Mouse (Mus musculus) heart, postnatal 0 days (tissue): ENCODE measurements around the gene Pax5. TPM values are rescaled to one million over a fixed set of nuclear protein-coding genes. Genes with fewer than 3 reads are reported as not detected.

ENCODE experiments used
- ATAC-seq: fragments of 200-750 bp; cut with Nextera tagmentation; 2 replicates; pipeline ENCODE4 v1.8.0; 2017; ENCODE audit warnings: low read depth, moderate number of reproducible peaks, moderate library complexity; ENCODE audit not compliant: insufficient read depth
- DNase-seq: peaks from one replicate; pipeline ENCODE4 v3.0.0-alpha.2; 2016; ENCODE audit warnings: low spot score
- H3K27ac ChIP-seq: fragments of 300-500 bp; sonication (generic); 2 replicates; pipeline ENCODE4 v1.5.1; 2014; ENCODE audit warnings: low read depth, mild to moderate bottlenecking
- H3K27me3 ChIP-seq: fragments of 300-500 bp; sonication (generic); 2 replicates; pipeline ENCODE4 v1.6.1; 2014; ENCODE audit warnings: low read length, mixed read lengths; ENCODE audit not compliant: control insufficient read depth, insufficient read depth
- H3K36me3 ChIP-seq: fragments of 300-500 bp; sonication (generic); replicated peaks from 2 replicates; pipeline ENCODE4 v1.6.1; 2014; ENCODE audit warnings: low read length, mixed read lengths; ENCODE audit not compliant: control insufficient read depth, insufficient read depth
- H3K4me1 ChIP-seq: fragments of 300-500 bp; sonication (generic); 2 replicates; pipeline ENCODE4 v1.6.1; 2014; ENCODE audit warnings: antibody characterized with exemption; ENCODE audit not compliant: control insufficient read depth, insufficient read depth
- H3K4me2 ChIP-seq: fragments of 300-500 bp; sonication (generic); 2 replicates; pipeline ENCODE4 v1.6.1; 2014; ENCODE audit warnings: low read depth, mild to moderate bottlenecking, low read length, moderate library complexity
- H3K4me3 ChIP-seq: fragments of 300-500 bp; sonication (generic); 2 replicates; pipeline ENCODE4 v1.5.1; 2014; ENCODE audit warnings: low read depth, low read length
- H3K9ac ChIP-seq: fragments of 300-500 bp; sonication (generic); replicated peaks from 2 replicates; pipeline ENCODE4 v1.6.1; 2014; ENCODE audit warnings: low read depth, low read length, mixed read lengths
- H3K9me3 ChIP-seq: fragments of 300-500 bp; sonication (generic); replicated peaks from 2 replicates; pipeline ENCODE4 v1.6.1; 2016; ENCODE audit warnings: low read length; ENCODE audit not compliant: control insufficient read depth
- CTCF ChIP-seq: IDR thresholded peaks from 2 replicates; pipeline ENCODE4 v1.5.1; 2016; ENCODE audit warnings: antibody characterized with exemption, control low read depth, low read depth
- EP300 ChIP-seq: IDR thresholded peaks from 2 replicates; pipeline ENCODE4 v1.6.1; 2016; ENCODE audit warnings: antibody characterized with exemption, low read depth
- WGBS: fragments of 180-500 bp; shearing (Covaris S2); extraction: QIAGEN DNeasy Blood & Tissue Kit; methylation state at CpG from one replicate; pipeline ENCODE4 v1.1.7; 2014; 5-methylcytosine and 5-hydroxymethylcytosine counted together
- microRNA-seq: library from miRNA; unstranded; fragments of <30 nt; microRNA quantifications from one replicate; pipeline ENCODE4, GENCODE M21; 2016
- polyA plus RNA-seq: library from polyadenylated mRNA; unstranded; fragments of >200 nt; fragmentation: Nextera tagmentation; extraction: Ambion mirVana; gene quantifications from 2 replicates; pipeline ENCODE4 v1.2.1, GENCODE M21; 2015
- total RNA-seq: library from RNA; depleted of rRNA; stranded (reverse); fragments of >200 nt; gene quantifications from 2 replicates; pipeline ENCODE4 v1.2.3, GENCODE M21; 2014; ENCODE audit warnings: low replicate concordance; rRNA removed

The Pax5 gene
- total and polyA plus RNA-seq, 2 experiments from 2014 or later = not detected

- H3K27ac ChIP-seq = no peak overlapping the region
- DNase-seq (no peak), ATAC-seq (no peak)
Observed at GRCm38 (mm10) chr4:44488219-44488618, 222.1 kb downstream of the Pax5 start.

GRCm38 (mm10) chr4:44482851-44483250 is 227.4 kb downstream of the Pax5 start:
- no peaks in the 10 kb centered on the region for H3K4me1 ChIP-seq
- no peak overlapping the region for H3K27ac ChIP-seq
- DNase-seq (no peak), ATAC-seq (no peak)
- no peak overlapping the region for H3K4me3 ChIP-seq
- H3K4me2 ChIP-seq = no peak overlapping the region
- no peaks in the 10 kb centered on the region for H3K36me3 ChIP-seq
- no peaks in the 10 kb centered on the region for H3K27me3 ChIP-seq
- WGBS = 77% methylated on average over 9 of the region's 9 CpGs
- no peak overlapping the region for H3K9ac ChIP-seq
- no peaks in the 10 kb centered on the region for H3K9me3 ChIP-seq
- TF ChIP-seq EP300 (no peak), CTCF (no peak)

More at GRCm38 (mm10) chr4:44488219-44488618, 222.1 kb downstream of the Pax5 start:
- Histone ChIP-seq H3K27me3 (no peaks in the 10 kb centered on the region), H3K9ac (no peak overlapping the region), H3K9me3 (no peaks in the 10 kb centered on the region), H3K4me3 (no peak overlapping the region), H3K36me3 (no peaks in the 10 kb centered on the region), H3K4me1 (no peaks in the 10 kb centered on the region), H3K4me2 (no peak overlapping the region)
- no peak for TF ChIP-seq CTCF
- no peak for TF ChIP-seq EP300
- WGBS = 42% methylated on average over 8 of the region's 8 CpGs

- Histone ChIP-seq H3K27me3 (no peaks in the 10 kb centered on the region), H3K4me2 (no peak overlapping the region), H3K9me3 (no peaks in the 10 kb centered on the region), H3K9ac (no peak overlapping the region), H3K4me1 (no peaks in the 10 kb centered on the region), H3K27ac (no peak overlapping the region), H3K4me3 (no peak overlapping the region), H3K36me3 (no peaks in the 10 kb centered on the region)
- DNase-seq (no peak), ATAC-seq (no peak)
- 71% methylated on average over 1 of the region's 1 CpGs for WGBS
- no peak for TF ChIP-seq EP300
- no peak for TF ChIP-seq CTCF
Observed at GRCm38 (mm10) chr4:44479755-44480154, 230.5 kb downstream of the Pax5 start.

Small RNAs within 50 kb of the gene (microRNA-seq; reads per million reads assigned to microRNA genes)
- not detected for gene Mir5120

Other genes with a start within 250 kb of the Pax5 start
- gene Zcchc7, start 45.4 kb upstream of the Pax5 start, total RNA-seq = 7.3 and 14.1 TPM in 2 replicates
- gene Zcchc7, start 45.4 kb upstream of the Pax5 start, polyA plus RNA-seq = 21.4 and 22.4 TPM in 2 replicates